Mouse (Mus musculus) midbrain, postnatal 0 days (tissue): Measurements from ENCODE around the gene Ltb4r1. TPM values are rescaled to one million over a fixed set of nuclear protein-coding genes. Genes with fewer than 3 reads are reported as not detected.

ENCODE experiments used
- ATAC-seq: fragments of 200-750 bp; cut with Nextera tagmentation; 2 replicates; pipeline ENCODE4 v1.8.0; 2017; ENCODE audit warnings: moderate number of reproducible peaks, mild to moderate bottlenecking, moderate TSS enrichment, moderate library complexity; ENCODE audit not compliant: low FRiP score
- DNase-seq: peaks from one replicate; pipeline ENCODE4 v3.0.0-alpha.2; 2015; ENCODE audit warnings: low spot score
- H3K27ac ChIP-seq: fragments of 300-500 bp; sonication (generic); 2 replicates; pipeline ENCODE4 v1.5.1; 2014; ENCODE audit warnings: low read depth, mild to moderate bottlenecking, low read length, mixed read lengths
- H3K27me3 ChIP-seq: fragments of 300-500 bp; sonication (generic); 2 replicates; pipeline ENCODE4 v1.6.1; 2014; ENCODE audit warnings: low read length, control low read depth, mixed read lengths; ENCODE audit not compliant: insufficient read depth
- H3K36me3 ChIP-seq: fragments of 300-500 bp; sonication (generic); 2 replicates; pipeline ENCODE4 v1.6.1; 2014; ENCODE audit warnings: low read length, control low read depth, mixed read lengths; ENCODE audit not compliant: insufficient read depth
- H3K4me1 ChIP-seq: fragments of 300-500 bp; sonication (generic); 2 replicates; pipeline ENCODE4 v1.6.1; 2014; ENCODE audit warnings: mild to moderate bottlenecking, control low read depth, antibody characterized with exemption, low read length, mixed read lengths; ENCODE audit not compliant: insufficient read depth
- H3K4me2 ChIP-seq: fragments of 300-500 bp; sonication (generic); 2 replicates; pipeline ENCODE4 v1.6.1; 2014; ENCODE audit warnings: low read depth, mild to moderate bottlenecking, low read length, mixed read lengths; ENCODE audit not compliant: poor library complexity, severe bottlenecking
- H3K4me3 ChIP-seq: fragments of 300-500 bp; sonication (generic); 2 replicates; pipeline ENCODE4 v1.5.1; 2014; ENCODE audit warnings: low read depth, mild to moderate bottlenecking, low read length, moderate library complexity
- H3K9ac ChIP-seq: fragments of 300-500 bp; sonication (generic); replicated peaks from 2 replicates; pipeline ENCODE4 v1.6.1; 2014; ENCODE audit warnings: mild to moderate bottlenecking, low read length, moderate library complexity, mixed read lengths; ENCODE audit not compliant: poor library complexity, severe bottlenecking
- H3K9me3 ChIP-seq: fragments of 300-500 bp; sonication (generic); 2 replicates; pipeline ENCODE4 v1.6.1; 2016; ENCODE audit warnings: low read length, control low read depth
- CTCF ChIP-seq: IDR thresholded peaks from 2 replicates; pipeline ENCODE4 v1.5.1; 2016; ENCODE audit warnings: antibody characterized with exemption, mild to moderate bottlenecking
- WGBS: fragments of 180-500 bp; shearing (Covaris S2); extraction: QIAGEN DNeasy Blood & Tissue Kit; methylation state at CpG from one replicate; pipeline ENCODE4 v1.1.7; 2014; 5-methylcytosine and 5-hydroxymethylcytosine counted together
- polyA plus RNA-seq: library from polyadenylated mRNA; unstranded; fragments of >200 nt; fragmentation: Nextera tagmentation; extraction: Ambion mirVana; gene quantifications from 2 replicates; pipeline ENCODE4 v1.2.1, GENCODE M21; 2015
- total RNA-seq: library from RNA; depleted of rRNA; stranded (reverse); fragments of >200 nt; gene quantifications from 2 replicates; pipeline ENCODE4 v1.2.3, GENCODE M21; 2014

Ltb4r1 gene
- total and polyA plus RNA-seq, 2 experiments from 2014 or later = 0.88 to 1.1 TPM

GRCm38 (mm10) chr14:55721700-55722437, 43.9 kb upstream of the Ltb4r1 start, which contains the start of gene Rabggta:
Gene Rabggta (minus strand): TSS chr14:55722263.
- Histone ChIP-seq H3K9me3 (no peaks in the 10 kb centered on the region), H3K27me3 (no peaks in the 10 kb centered on the region), H3K36me3 (peaks cover 22% of the 10 kb centered on the region), H3K27ac (peak within 1 kb of the TSS; percentile 48), H3K4me3 (peak within 1 kb of the TSS; percentile 45), H3K4me2 (peak within 1 kb of the TSS; percentile 68), H3K9ac (peak within 1 kb of the TSS; percentile 55), H3K4me1 (peaks cover 5% of the 10 kb centered on the region; the same call in 1 of the 2 replicates)
- TF ChIP-seq CTCF = peak; percentile 96
- 1% methylated on average over 50 of the region's 50 CpGs for WGBS
- ATAC-seq (peak; percentile 96), DNase-seq (peak; percentile 96)

DNA sequence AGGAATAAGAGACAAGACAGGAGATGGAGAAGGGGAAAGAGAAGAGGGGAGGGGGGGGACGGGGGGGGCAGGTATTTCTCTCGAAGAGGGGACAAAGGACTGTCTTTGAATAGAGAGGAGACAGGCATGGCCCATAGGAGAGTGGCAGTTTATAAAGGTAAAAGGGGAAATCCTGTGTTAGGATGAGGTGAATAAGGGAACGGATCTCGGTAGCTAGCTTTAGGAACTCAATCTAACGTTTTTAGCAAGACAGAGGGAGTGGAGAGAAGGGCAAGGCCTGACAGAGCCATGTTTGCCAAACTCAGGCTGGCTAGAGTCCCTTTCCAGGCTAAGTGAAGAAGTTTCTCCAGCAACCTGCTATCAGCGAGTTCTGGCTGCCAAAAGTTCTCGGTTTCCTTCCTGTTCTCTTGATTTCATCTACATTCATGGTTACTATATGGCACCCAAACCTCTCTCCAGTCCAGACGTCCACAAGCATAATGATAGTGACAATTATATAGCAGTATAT, 43.3 kb upstream of the Ltb4r1 start:
- peaks cover 15% of the 10 kb centered on the region for H3K36me3 ChIP-seq
- peaks cover 5% of the 10 kb centered on the region; the same call in 1 of the 2 replicates for H3K4me1 ChIP-seq
- H3K4me2 ChIP-seq = peak overlapping the region; percentile 68
- peak overlapping the region; percentile 55 for H3K9ac ChIP-seq
- H3K4me3 ChIP-seq = peak overlapping the region; percentile 45; the same call in 1 of the 2 replicates
- ATAC-seq (peak; percentile 14), DNase-seq (no peak)
- H3K27me3 ChIP-seq = no peaks in the 10 kb centered on the region
- H3K9me3 ChIP-seq = no peaks in the 10 kb centered on the region
- TF ChIP-seq CTCF = no peak
- 49% methylated on average over 8 of the region's 8 CpGs for WGBS
- H3K27ac ChIP-seq = peak overlapping the region; percentile 48; the same call in 1 of the 2 replicates

- WGBS = 94% methylated on average over 7 of the region's 7 CpGs
Measured at GRCm38 (mm10) chr14:55723433-55723832, 42.3 kb upstream of the Ltb4r1 start.

GRCm38 (mm10) chr14:55724411-55724871, 41.3 kb upstream of the Ltb4r1 start:
- 69% methylated on average over 8 of the region's 8 CpGs for WGBS
- Histone ChIP-seq H3K27ac (no peak overlapping the region), H3K4me3 (no peak overlapping the region), H3K9ac (no peak overlapping the region), H3K36me3 (peaks cover 8% of the 10 kb centered on the region; the same call in 1 of the 2 replicates), H3K4me2 (no peak overlapping the region), H3K27me3 (no peaks in the 10 kb centered on the region), H3K4me1 (peaks cover 5% of the 10 kb centered on the region; the same call in 1 of the 2 replicates), H3K9me3 (no peaks in the 10 kb centered on the region)
- DNase-seq = no peak
- no peak for TF ChIP-seq CTCF
- ATAC-seq = no peak

More at GRCm38 (mm10) chr14:55723433-55723832, 42.3 kb upstream of the Ltb4r1 start:
- no peak for DNase-seq
- Histone ChIP-seq H3K4me3 (no peak overlapping the region), H3K9ac (no peak overlapping the region), H3K4me1 (peaks cover 5% of the 10 kb centered on the region; the same call in 1 of the 2 replicates), H3K9me3 (no peaks in the 10 kb centered on the region), H3K27ac (no peak overlapping the region), H3K4me2 (no peak overlapping the region), H3K36me3 (peaks cover 9% of the 10 kb centered on the region; the same call in 1 of the 2 replicates), H3K27me3 (no peaks in the 10 kb centered on the region)
- no peak for TF ChIP-seq CTCF
- ATAC-seq = no peak

GRCm38 (mm10) chr14:55726261-55726660, 39.5 kb upstream of the Ltb4r1 start:
- no peak for DNase-seq
- H3K27me3 ChIP-seq = no peaks in the 10 kb centered on the region
- no peak overlapping the region for H3K9ac ChIP-seq
- H3K27ac ChIP-seq = no peak overlapping the region
- ATAC-seq = no peak
- H3K9me3 ChIP-seq = no peaks in the 10 kb centered on the region
- no peaks in the 10 kb centered on the region for H3K36me3 ChIP-seq
- no peak overlapping the region for H3K4me3 ChIP-seq
- TF ChIP-seq CTCF = no peak
- H3K4me1 ChIP-seq = peaks cover under 1% of the 10 kb centered on the region; the same call in 1 of the 2 replicates
- H3K4me2 ChIP-seq = no peak overlapping the region
